Mouse (Mus musculus) liver, adult 2 months (tissue): ENCODE data around the gene B3gat3. TPM values are rescaled to one million over a fixed set of nuclear protein-coding genes. Genes with fewer than 3 reads are reported as not detected.
A peak's percentile ranks its signal among the peaks of the same experiment; 100 is the strongest.

Source experiments
- DNase-seq: peaks from one replicate; pipeline ENCODE4 v3.0.0-alpha.2; 2011; ENCODE audit warnings: low read depth, low spot score; ENCODE audit errors: extremely low read depth
- H3K27ac ChIP-seq: fragments of 200-500 bp; replicated peaks from 2 replicates; pipeline ENCODE4 v1.5.1; 2012; ENCODE audit warnings: low read depth, mild to moderate bottlenecking, control low read depth, inconsistent platforms, low read length; ENCODE audit not compliant: insufficient read depth
- H3K27me3 ChIP-seq: fragments of 200-500 bp; 2 replicates; pipeline ENCODE4 v1.6.1; 2012; ENCODE audit warnings: mild to moderate bottlenecking, moderate library complexity, low read length, inconsistent platforms; ENCODE audit not compliant: control insufficient read depth, insufficient read depth
- H3K36me3 ChIP-seq: fragments of 200-500 bp; 2 replicates; pipeline ENCODE4 v1.6.1; 2012; ENCODE audit warnings: low read length, inconsistent platforms; ENCODE audit not compliant: control insufficient read depth, insufficient read depth
- H3K4me1 ChIP-seq: fragments of 200-500 bp; 2 replicates; pipeline ENCODE4 v1.6.1; 2011; ENCODE audit warnings: low read length; ENCODE audit not compliant: control insufficient read depth, insufficient read depth
- H3K4me3 ChIP-seq: fragments of 200-500 bp; 2 replicates; pipeline ENCODE4 v1.5.1; 2011; ENCODE audit warnings: low read depth, mild to moderate bottlenecking, control low read depth, low read length, moderate library complexity; ENCODE audit not compliant: insufficient read depth
- H3K79me2 ChIP-seq: fragments of 200-500 bp; 2 replicates; pipeline ENCODE4 v1.6.1; 2012; ENCODE audit warnings: inconsistent platforms, mild to moderate bottlenecking, low read length, moderate library complexity; ENCODE audit not compliant: control insufficient read depth, insufficient read depth
- H3K9ac ChIP-seq: fragments of 200-500 bp; 2 replicates; pipeline ENCODE4 v1.6.1; 2012; ENCODE audit warnings: low read depth, mild to moderate bottlenecking, control low read depth, inconsistent platforms, low read length
- CTCF ChIP-seq: fragments of 200-500 bp; IDR thresholded peaks from 2 replicates; pipeline ENCODE4 v1.5.1; 2011; ENCODE audit warnings: low read depth, low read length, control low read depth
- POLR2A ChIP-seq: fragments of 200-500 bp; IDR thresholded peaks from 2 replicates; pipeline ENCODE4 v1.6.1; 2011; ENCODE audit warnings: low read length, control low read depth; ENCODE audit not compliant: insufficient read depth; ENCODE audit errors: extremely low read depth
- WGBS: fragments of 180-500 bp; shearing (Covaris S2); methylation state at CpG from one replicate; pipeline ENCODE4 v1.1.7; 2018; 5-methylcytosine and 5-hydroxymethylcytosine counted together
- polyA plus RNA-seq: library from polyadenylated mRNA; depleted of rRNA; stranded (reverse); fragments of >200 nt; gene quantifications from 2 replicates; pipeline ENCODE4 v1.2.3, GENCODE M21; 2012
- total RNA-seq: library from RNA; depleted of rRNA; stranded (reverse); fragments of >200 nt; gene quantifications from 2 replicates; pipeline ENCODE4 v1.2.3, GENCODE M21; 2014

The B3gat3 gene
- total and polyA plus RNA-seq, 2 experiments = 16.8 to 88.7 TPM

DNA sequence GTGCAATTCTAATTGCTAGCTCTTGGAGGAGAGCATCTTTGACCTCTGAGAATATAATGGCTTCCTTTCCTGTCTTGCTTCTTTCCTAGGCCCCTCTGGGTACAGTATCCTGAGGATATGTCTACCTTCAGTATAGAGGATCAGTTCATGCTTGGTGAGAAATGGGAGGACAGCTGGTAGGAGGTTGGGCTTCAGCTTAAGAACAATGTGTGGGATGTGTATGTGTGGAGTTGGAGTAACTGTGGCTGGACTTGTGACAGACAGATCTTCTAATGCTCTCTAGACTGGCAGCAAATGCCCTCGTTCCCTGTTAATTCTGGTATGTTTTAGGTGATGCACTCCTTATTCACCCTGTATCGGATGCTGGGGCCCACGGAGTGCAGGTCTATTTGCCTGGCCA lies 6.0 kb upstream of the B3gat3 start:
- Histone ChIP-seq H3K9ac (no peak overlapping the region), H3K79me2 (no peaks in the 10 kb centered on the region), H3K4me1 (no peaks in the 10 kb centered on the region), H3K36me3 (peaks cover 74% of the 10 kb centered on the region), H3K27ac (no peak overlapping the region), H3K4me3 (no peak overlapping the region), H3K27me3 (no peaks in the 10 kb centered on the region)
- no peak for DNase-seq
- 95% methylated on average over 3 of the region's 3 CpGs for WGBS
- TF ChIP-seq POLR2A = no peak

DNA sequence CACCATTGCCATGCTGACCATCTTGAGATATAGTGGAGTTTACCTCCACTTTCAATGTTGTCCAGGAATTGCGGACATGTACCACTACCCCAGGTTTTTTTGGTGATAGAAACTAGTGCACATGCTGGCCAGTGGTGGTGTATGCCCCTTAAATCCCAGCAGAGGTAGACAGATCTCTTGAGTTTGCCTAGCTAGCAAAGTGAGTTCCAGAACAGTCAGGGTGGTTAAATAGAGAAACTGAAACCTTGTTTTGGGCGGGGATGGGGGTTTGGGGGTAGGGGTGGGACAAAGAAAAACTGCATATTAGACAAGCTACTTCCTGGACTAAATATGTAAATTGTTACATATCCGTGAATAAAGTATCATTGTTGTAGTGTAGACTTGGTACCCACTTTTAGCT lies 1.2 kb upstream of the B3gat3 start:
- TF ChIP-seq POLR2A = no peak
- no peak for TF ChIP-seq CTCF
- H3K4me1 ChIP-seq = peaks cover 4% of the 10 kb centered on the region; the same call in 1 of the 2 replicates
- no peak for DNase-seq
- peaks cover 28% of the 10 kb centered on the region for H3K36me3 ChIP-seq
- 91% methylated on average over 3 of the region's 3 CpGs for WGBS
- no peak overlapping the region for H3K27ac ChIP-seq
- no peak overlapping the region for H3K9ac ChIP-seq
- H3K79me2 ChIP-seq = peaks cover 4% of the 10 kb centered on the region; the same call in 1 of the 2 replicates
- H3K27me3 ChIP-seq = no peaks in the 10 kb centered on the region
- no peak overlapping the region for H3K4me3 ChIP-seq

DNA sequence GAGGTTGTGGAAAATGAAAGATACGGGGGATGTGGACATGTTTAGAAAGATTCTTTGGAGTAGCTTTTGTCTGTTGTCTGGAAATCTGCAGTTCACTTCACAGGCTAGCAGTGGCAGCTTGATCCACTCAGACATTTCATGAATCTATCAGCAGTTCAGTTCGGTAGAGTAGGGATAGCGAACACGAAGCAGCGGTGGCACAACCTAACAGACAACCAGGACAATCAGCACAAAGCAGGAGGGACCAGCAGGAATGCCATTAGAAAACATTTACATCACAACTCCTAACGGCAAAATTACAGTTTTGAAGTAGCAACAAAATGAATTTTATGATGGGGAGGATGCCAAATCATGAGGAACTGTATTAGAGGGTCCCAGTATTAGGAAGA lies 496 bp upstream of the B3gat3 start:
- WGBS = 79% methylated on average over 6 of the region's 6 CpGs
- DNase-seq = no peak
- H3K9ac ChIP-seq = no peak overlapping the region
- H3K27me3 ChIP-seq = no peaks in the 10 kb centered on the region
- 0 out of 2 replicates have a peak overlapping the region, but pooled peaks have one; percentile 66 for H3K27ac ChIP-seq
- H3K36me3 ChIP-seq = peaks cover 23% of the 10 kb centered on the region
- H3K4me1 ChIP-seq = peaks cover 4% of the 10 kb centered on the region; the same call in 1 of the 2 replicates
- TF ChIP-seq POLR2A (no peak), CTCF (no peak)
- peaks cover 4% of the 10 kb centered on the region; the same call in 1 of the 2 replicates for H3K79me2 ChIP-seq
- no peak overlapping the region for H3K4me3 ChIP-seq

DNA sequence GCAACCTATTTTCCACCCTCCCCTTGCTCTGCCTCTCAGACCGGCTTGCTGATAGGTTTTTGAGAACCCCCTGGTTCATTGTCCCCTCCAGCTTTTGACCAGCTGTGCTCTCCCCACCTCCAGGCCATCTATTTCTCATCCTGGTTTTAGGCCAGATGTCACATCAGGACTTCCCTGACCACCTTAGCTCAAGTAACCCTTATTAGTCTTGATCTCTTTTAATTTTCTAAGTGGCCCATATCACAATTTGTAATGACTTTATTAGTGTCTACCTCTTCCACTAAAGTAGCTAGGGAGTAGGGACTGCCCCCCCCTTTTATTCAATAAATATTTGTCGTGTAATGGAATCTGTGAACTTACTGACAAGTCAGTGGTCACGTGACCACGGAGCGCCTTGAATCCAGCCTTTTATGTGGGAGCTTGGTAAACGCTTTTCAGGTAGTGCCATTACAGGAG lies 690 bp downstream of the B3gat3 start:
- H3K36me3 ChIP-seq = peaks cover 12% of the 10 kb centered on the region
- H3K4me1 ChIP-seq = peaks cover 4% of the 10 kb centered on the region; the same call in 1 of the 2 replicates
- peak overlapping the region; percentile 81 for H3K27ac ChIP-seq
- DNase-seq = peak; percentile 76
- no peak for TF ChIP-seq CTCF
- TF ChIP-seq POLR2A = no peak
- H3K9ac ChIP-seq = peak overlapping the region; percentile 87
- no peaks in the 10 kb centered on the region for H3K27me3 ChIP-seq
- H3K4me3 ChIP-seq = peak overlapping the region; percentile 87
- WGBS = under 1% methylated on average over 6 of the region's 6 CpGs
- H3K79me2 ChIP-seq = peaks cover 4% of the 10 kb centered on the region; the same call in 1 of the 2 replicates

DNA sequence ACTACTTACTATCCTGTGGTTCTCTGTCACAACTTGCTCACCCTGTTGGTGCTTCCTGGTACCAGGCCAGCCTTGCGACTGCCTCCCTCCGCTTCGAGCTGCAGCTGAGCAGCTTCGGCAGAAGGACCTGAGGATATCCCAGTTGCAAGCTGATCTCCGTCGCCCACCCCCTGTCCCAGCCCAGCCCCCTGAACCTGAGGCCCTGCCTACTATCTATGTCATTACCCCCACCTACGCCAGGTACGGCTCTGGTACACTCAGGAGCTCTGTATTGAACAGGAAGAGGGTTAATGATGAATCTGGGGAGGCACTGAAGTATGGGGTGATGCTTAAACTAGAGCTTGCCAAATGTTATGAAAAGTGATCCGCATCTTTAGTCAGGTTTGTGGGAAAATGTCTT lies 1.6 kb downstream of the B3gat3 start:
- H3K4me1 ChIP-seq = peaks cover 4% of the 10 kb centered on the region; the same call in 1 of the 2 replicates
- H3K27ac ChIP-seq = 0 out of 2 replicates have a peak overlapping the region, but pooled peaks have one; percentile 2
- TF ChIP-seq POLR2A (no peak), CTCF (no peak)
- peaks cover 4% of the 10 kb centered on the region; the same call in 1 of the 2 replicates for H3K79me2 ChIP-seq
- DNase-seq = no peak
- H3K4me3 ChIP-seq = peak overlapping the region; percentile 27; the same call in 1 of the 2 replicates
- H3K36me3 ChIP-seq = peaks cover 7% of the 10 kb centered on the region; the same call in 1 of the 2 replicates
- 24% methylated on average over 9 of the region's 9 CpGs for WGBS
- H3K27me3 ChIP-seq = no peaks in the 10 kb centered on the region
- H3K9ac ChIP-seq = peak overlapping the region; percentile 10; the same call in 1 of the 2 replicates

DNA sequence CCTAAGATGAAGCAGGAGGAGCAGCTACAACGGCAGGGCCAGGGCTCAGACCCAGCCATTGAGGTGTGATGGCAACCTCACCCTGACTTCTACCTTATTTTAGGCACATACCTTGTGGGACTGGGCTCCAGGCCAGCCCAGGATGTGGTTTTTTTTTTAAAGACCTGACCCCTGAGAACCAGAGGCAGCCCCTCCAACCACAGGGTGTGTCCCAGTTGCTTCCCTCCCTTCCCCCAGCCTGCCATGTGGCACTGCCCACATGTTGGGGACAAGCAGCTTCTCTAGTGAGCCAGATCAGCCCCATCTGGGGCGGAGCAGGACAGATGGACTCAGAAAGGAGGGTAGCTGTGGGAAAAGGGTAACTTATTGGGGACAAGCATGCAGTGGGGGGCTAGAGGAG lies 6.6 kb downstream of the B3gat3 start:
- Histone ChIP-seq H3K79me2 (peaks cover 4% of the 10 kb centered on the region; the same call in 1 of the 2 replicates), H3K4me3 (no peak overlapping the region), H3K4me1 (peaks cover 10% of the 10 kb centered on the region), H3K27ac (no peak overlapping the region), H3K27me3 (no peaks in the 10 kb centered on the region), H3K9ac (no peak overlapping the region), H3K36me3 (peaks cover 5% of the 10 kb centered on the region; the same call in 1 of the 2 replicates)
- DNase-seq = no peak
- 86% methylated on average over 2 of the region's 2 CpGs for WGBS
- TF ChIP-seq CTCF (no peak), POLR2A (no peak)
